Mouse (Mus musculus) spleen, adult 2 months (tissue): ENCODE results near the gene Trim8.

Experiments used
- CTCF ChIP-seq: fragments of 200-500 bp; IDR thresholded peaks from 2 replicates; pipeline ENCODE4 v1.5.1; 2011; ENCODE audit warnings: mild to moderate bottlenecking, inconsistent platforms; ENCODE audit not compliant: insufficient read depth, insufficient read length, insufficient replicate concordance; ENCODE audit errors: extremely low read depth
- POLR2A ChIP-seq: fragments of 200-500 bp; IDR thresholded peaks from 2 replicates; pipeline ENCODE4 v1.6.1; 2011; ENCODE audit warnings: low read depth, low read length, inconsistent platforms

GRCm38 (mm10) chr19:46452916-46453315 lies 48.6 kb upstream of the Trim8 start:
- no peak for TF ChIP-seq POLR2A
- TF ChIP-seq CTCF = no peak
